Mouse (Mus musculus): ENCODE results near the gene Lurap1.
A peak's percentile ranks its signal among the peaks of the same experiment; 100 is the strongest.

Gene Lurap1

DNA sequence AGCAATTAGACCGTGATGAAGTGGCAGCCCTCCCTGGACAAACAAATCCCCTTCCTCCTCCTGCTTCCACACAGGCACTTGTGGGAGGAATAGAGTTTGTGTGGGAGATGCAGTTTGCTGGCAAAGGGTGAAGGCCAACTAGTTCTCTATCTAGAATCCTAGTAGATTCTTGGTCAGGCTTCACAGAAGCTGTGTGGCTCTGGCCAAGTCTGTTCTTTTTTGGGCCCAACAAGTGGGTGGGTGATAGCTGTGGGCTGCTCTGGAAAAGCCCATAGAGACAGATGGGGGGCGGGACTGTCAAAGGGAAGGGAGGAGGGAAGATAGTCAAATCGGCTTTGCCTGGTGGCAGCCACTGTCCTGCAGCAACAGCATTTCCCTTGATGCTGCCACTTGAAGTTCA lies 9.6 kb upstream of the Lurap1 start:
- DNase-seq = no peak

DNA sequence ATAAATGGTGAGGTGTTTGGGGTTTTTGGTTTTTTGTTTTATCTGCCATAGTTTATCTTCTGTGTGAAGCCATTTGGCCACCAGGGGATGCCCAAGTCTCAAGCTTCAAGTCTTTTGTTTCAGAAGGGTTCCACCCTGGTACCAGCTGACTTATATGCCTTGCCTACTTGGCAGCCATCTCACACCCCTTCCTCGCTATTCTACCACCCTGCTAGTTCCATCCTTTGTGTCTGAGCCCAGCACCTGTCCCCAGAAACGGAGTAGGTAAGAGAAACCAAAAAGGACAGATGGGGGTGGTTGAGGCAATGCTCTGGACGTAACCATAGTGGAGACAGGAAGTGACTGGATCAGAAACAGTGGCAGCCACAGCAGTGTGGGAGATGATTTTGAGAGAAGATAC lies 8.8 kb upstream of the Lurap1 start:
- peak; percentile 68 to 79 for DNase-seq

DNA sequence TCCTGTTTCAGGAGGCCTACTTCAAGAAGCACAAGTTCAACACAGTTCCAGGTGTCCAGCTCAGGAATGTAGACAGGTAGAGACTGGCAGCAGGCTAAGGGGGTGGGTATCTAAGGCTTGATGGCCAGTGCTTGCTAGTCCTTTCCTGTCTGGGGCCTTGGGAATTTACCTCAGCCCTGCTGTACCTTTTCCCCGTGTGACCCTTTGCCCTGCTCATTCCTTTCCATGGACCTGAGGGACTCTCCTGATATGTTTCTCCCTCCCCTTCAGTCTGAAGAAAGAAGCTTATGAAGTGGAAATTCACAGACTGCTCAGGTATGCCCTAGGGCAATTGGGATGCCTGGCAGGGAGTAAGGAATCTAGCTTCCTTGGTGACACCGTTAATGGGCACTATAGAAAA lies 6.7 kb upstream of the Lurap1 start:
- no peak for DNase-seq

DNA sequence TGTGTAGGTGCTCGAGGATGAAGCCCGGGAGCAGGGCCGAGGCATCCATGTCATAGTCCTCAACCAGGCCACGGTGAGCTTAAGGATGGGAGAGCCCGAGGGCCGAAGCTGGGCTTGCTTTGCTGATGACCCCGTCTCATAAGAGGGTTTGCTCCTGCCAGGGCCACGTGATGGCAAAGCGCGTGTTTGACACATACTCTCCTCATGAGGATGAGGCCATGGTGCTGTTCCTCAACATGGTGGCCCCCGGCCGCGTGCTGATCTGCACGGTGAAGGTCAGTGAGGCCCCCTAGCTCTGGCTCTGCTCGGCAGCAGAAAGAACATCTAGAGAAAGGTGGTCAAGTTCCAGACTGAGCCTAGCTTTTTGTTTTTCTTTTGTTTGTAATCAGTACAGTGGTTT lies 1.6 kb upstream of the Lurap1 start:
- DNase-seq = no peak

DNA sequence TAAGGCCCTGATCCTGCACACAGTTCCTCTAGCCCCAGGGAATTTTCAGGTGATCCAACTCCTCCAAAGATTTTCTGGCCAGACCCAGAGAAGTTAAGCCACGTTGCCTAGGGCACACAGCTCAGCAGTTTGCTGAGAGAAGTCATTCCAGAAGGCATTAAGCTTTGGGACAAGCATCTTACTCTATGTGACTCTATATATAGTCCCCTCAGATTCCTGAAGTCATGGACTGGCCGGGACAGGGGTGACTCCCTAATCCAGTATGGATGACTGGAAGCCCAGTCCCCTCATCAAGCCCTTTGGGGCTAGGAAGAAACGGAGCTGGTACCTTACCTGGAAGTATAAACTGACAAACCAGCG lies 296 bp downstream of the Lurap1 start:
- DNase-seq = no peak

DNA sequence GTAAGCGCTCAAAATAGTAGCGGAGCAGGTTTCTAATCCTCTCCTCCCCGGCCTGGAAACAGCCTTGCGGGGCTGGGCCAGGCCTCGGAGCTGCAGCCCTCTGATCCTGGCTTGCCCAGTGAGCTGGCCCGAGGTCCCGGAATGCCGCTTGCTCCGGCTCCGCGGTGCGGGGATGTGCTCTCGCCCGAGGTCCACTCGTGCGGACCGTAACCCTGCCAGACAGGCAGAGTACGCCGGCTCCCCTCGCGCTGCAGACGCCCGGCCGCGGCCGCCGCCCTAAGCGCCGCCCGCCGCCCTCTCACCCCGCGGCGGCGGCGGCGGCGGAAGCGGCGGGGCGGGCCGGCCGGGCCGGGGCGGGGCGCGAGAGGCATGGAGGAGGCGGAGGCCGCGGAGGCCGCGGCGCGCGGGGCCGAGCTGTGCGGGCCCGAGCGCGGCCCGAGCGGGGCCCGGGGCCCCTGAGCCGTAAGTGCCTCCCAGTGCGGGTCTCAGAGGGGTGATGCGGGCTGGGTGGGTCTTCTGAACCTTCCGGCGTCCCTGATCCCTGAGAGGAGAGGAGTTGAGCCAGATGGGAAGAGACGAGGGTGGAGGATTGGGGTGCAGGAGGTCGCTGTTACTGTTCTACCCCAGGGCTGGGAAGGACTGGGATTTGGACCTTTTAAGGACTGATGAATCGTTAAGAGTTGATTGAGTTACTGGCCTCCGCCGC lies 829 bp downstream of the Lurap1 start:
- DNase-seq = peak; percentile 75 to 82

DNA sequence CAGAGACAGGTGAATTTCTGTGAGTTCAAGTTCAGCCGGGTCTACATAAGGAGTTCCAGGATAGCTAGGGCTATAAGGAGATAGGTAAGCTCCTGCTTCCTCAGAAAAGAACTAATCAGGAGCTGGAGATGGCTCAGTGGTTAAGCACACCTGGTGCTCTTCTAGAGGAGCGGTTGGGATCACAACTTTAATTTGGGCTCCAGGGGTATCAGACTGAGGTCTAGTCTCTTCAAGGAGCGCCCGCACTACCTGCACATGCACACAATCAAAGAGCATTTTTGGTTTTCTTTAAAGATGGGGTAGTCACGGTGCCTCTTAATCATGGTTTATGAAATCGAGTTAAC lies 1.4 kb downstream of the Lurap1 start:
- DNase-seq = no peak

DNA sequence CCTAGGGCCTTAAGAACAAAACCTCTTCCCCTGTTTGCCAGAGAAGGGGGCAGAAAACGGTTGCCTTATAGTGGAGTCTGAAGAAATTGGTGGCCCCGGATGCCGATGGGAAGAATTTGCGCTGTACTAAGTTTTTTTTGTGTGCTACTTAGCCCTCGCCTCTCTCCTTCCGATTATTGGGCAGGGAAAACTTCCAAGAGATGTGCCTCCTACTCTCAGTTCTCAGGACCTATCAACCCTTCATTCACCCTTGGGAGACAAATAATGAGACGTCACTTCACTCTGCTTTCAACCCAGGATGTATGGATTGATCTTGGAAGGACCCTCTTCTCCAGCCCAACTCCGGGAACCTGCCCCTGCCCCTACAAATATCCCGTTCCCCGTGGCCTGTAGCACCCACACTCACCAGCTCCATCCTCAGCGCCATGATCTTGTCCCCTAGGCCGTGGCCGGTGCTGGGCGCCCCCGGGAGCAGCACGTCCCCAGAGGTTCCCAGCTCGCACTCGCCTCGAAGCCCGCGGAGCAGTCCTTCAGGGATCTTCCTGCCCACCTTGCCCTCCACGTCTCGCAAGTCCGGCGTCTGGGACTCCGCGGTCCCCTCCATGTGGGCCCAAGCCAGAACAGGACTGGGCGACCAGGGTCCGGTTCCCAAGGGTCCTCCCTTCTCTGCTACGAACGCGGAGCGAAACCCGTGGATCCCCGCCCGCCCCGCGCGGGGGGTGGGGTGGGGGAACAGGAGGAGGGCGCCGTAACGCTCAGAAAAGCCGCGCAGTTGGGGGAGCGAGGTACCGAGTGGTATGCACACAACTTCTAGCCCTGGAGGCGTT lies 7.0 kb downstream of the Lurap1 start:
- peak; percentile 85 to 90 for DNase-seq

DNA sequence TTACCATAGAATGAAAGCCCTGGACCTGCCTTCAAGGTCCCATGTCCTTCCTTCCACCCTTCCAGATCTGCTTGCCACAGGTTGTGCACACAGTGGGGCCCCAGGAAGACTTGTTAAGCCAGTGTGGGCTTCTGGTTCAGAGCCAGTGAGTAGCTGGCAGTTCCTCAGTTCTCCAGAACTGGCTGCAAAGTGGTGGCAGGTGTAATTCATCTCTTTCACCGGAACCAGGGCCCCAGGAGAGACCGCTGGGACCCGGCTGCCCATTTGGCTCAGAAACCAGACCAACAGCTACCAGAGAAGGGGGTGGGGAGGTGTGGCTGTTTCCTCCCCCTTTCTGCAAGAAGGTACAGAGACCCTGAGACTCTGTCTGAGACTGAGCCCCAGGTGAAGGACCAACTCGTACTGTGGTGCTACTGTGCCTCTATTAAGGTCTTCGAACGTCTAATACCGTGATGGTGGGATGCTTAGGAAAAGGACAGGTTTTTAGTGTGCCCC lies 7.8 kb downstream of the Lurap1 start:
- DNase-seq = peak; percentile 96 to 97

DNA sequence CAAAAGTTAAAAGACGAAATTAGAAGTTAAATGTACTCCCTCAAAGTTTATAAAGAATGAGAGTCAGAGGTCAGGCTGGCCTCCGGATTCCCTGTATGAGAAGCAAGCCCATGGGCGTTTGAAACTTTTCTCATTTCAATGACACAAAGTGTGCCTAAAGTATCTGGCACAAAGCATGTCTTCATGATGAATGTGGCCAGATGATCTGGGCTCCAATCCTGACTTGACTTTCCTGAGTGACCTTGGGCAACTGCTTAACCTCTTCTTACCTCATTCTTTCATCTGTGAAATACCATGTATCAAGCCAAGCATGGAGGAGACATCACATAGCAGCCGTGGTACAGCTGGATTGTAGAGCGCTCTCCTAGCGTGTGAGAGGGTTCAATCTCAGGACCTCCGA lies 8.9 kb downstream of the Lurap1 start:
- no peak for DNase-seq

DNA sequence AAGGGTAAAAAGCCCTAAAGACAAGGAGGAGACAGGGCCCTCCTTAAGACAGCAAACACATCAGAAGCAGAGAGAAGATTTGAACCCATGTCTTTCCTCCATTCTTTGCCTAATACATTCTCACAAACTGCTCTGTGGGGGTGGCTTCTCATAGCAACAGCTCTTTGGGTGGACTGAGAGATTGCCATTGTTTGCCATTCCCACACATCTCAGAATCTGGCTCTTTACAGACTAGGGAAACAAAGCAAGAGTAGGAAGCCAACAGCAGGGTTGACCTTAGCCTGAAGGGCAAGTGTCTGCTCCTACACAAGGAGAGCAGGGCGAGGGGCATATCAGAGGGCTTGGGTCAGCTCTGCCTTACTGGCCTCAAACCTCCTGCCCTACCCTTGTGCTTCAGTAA lies 9.4 kb downstream of the Lurap1 start:
- DNase-seq = no peak

DNA sequence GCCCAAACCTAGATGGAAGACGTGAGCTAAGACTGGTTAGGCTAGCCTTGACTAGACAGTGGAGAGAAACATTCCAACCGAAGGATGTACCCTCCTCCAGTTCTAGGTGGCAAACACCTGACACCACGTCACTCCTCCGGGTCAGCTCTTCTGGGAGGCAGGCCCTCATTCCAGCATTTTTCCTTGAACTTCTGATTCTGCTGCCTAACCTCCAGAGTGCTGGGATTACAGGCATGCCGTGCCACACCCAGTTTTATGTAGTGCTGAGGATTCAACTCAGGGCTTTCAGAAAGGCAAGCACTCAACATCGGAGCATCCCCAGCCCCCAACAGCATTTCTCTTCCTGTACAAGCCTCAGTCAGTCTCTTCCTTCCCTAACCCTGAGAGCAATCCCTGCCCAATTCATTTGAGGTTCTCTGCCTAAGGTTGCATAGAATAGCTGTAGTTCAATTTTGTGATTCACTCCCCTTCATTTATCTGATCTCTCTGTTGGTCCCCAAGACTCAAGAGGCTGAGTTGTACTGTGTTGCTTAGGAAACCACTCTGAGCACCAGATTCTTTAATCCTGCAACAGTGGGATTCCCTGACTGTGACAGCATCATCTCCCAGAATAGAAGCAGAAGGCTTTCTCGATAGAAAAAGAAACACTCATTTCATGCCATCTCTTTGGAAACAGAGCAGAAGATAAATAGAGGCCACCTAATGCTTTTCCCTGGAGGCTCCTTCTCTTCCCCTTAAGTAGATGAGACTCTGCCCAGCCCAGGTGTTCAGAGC lies 10.2 kb downstream of the Lurap1 start:
- DNase-seq = no peak

DNA sequence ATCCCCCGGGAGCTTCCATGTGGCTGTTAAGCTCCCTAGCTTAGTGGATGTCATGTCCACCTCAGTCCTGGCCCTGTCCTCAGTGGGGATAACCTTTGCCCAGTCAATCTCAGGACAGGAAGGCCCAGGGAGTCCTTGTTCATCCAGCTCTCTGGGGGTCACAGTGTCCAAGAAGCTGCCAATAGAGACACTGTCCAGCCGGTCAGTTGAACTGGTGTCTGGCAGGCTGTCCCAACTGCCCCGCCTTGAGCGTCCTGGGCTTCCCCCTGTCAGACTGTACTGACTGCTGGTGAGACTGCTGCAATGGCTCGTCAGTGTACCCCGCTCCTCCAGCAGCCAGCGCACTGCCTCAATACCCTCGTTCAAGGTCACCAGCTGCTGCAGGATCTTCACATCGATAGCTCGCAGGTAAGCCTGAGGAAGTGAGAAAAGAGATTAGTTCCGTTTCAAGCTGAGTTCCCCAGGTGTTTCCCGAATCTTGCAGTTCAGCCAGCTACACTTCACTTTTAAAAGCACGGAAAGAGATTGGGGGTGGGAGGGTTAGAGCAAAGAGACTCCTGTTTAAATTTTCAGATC lies 13.6 kb downstream of the Lurap1 start:
- DNase-seq = peak in 1 of 2 experiments; percentile 12

DNA sequence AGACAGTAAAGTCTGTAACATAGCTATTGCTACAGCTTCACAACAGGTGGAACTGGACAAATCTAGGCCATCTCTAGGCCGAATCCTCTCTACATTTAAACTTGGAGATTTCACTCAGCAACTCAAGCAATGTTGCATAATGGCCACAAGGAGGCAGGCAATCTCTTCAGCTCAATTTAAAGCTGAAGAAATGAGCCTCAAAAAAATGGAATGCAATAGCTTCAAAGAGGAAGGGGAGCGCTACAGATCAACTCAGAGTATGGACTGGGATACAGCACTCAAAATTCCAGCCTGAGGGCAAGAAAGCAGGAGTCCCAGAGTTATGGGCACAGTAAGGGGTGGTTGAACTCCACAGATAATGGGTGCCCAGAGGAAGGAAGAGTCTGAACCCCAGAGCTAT lies 16.1 kb downstream of the Lurap1 start:
- peak in 1 of 2 experiments; percentile 43 for DNase-seq

DNA sequence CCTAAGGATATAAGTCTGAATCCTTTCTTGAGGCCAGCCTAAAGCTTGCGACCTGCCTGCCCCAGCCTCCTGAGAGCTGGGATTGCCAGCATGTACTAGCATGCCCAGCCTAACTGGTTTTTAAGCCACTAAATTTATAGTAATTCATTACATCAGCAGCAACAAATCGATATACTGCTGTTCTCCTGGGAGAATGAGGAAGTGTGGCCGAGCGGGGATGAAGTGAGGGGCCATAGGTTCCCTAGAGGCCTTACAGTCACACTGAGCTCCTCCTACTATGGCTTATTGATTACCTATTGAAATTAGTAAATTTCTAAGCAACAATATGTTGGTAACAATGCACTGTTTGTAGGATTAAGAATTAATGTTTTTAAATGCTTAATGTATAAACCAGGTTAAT lies 18.0 kb downstream of the Lurap1 start:
- peak in 1 of 2 experiments; percentile 13 for DNase-seq

DNA sequence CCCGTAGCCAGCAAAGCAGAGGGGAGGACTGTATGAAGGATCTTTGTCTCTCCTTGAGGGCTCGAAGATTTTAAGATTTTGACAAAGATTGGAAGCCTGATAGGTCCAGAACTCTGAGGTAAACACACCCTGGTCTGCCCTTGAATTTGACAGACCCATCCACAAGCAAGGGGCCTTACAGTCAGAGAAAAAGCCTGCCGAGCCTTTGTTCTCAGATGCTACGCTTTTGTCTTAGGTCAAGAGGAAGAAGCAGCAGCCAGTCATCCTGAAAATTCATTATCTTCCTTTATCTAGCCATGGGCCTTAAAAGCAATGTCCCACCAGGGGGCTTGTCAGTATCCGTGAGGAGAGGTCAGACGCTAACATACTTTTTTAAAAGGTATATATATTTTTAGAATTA lies 23.2 kb downstream of the Lurap1 start:
- DNase-seq = peak in 1 of 2 experiments; percentile 3

DNA sequence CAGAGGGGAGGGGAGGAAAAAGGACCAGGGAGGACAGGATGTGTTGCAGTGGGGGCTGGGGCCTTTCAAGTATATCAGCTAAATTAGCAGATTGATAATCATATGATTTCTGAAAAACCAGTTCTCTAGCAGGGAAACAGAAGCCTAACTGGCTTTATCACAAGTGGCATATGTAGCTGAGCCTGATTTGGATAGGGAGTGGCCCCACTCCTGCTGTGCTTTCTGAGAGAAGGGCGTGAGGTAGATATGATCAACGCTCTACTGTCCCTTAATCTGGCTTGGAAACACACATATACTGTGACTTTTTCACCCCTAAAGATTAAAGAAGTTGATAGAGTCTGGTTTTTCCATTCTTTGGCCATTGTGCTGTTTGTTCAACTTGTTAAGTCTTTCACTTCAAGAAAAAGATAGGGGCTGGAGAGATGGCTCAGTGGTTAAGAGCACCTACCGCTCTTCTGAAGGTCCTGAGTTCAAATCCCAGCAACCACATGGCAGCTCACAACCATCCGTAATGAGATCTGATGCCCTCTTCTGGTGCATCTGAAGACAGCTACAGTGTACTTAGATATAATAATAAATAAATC lies 25.2 kb downstream of the Lurap1 start:
- no peak for DNase-seq

DNA sequence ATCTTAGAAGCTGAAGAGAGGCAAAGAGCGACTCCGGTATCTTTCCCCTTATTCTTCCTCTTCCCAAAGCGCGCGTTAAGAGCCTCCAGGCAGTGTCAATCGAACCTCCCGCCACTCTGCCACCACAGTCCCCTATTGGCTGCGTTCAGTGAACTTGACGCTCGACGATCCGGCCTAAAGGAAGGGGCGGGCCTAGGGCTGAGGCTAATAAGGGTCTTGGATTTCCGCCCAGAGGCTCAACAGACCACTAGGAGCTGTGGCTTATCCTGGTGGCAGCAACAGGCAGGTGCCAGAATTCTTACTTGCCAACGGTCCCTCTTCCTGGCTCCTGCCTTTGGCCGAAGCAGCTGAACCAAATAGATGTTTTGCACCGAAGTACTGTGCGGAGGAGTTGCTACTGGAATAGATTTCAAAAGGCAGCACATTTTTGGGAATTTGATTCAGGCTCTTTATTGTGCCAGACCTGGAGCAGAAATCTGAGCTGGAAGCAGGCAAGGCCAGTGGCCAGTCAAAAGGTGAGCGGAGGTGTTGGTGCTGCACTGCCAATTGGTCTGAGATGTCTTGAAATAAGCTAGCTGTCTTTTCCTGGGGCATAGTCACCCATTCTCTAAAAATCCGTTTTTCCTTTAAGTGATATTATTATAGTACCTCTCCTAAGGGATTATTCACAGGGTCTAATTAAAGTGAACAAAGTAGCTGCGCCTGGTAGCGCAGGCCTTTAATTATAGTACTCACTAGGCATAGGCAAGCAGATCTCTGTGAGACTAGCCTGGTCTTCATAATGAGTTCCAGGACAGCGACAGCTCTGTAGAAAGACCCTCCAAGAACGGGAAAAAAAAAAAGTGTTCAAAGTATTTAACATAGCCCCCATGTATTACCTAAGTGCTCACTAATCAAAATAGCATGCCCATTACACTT lies 27.3 kb downstream of the Lurap1 start, which contains the start of the genes Rad54l and Pomgnt1:
Rad54l (minus strand) TSS at position 89 of the 918 bp plus-strand sequence.
Pomgnt1 (plus strand) TSS at position 239 of the 918 bp plus-strand sequence.
- DNase-seq = peak; percentile 87 to 89

DNA sequence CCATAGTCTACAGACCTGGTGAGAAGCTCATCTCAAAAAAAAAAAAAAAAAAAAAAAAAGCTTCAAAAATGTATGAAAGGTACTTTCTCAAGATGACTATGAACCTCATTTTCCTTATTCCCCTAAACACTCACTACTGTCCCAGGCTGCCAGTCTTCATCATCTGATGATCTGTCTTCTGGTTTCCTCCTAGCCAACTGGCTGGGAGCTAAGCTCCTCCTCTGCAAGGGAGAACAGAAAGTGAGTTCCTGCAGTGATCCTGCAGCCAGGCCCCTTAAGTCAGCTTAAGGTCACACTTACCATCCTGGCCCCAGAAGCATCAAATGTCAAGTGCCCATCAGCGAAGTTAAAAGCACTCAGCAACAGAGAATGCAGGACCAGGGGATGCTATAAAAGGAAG lies 28.4 kb downstream of the Lurap1 start:
- no peak for DNase-seq

DNA sequence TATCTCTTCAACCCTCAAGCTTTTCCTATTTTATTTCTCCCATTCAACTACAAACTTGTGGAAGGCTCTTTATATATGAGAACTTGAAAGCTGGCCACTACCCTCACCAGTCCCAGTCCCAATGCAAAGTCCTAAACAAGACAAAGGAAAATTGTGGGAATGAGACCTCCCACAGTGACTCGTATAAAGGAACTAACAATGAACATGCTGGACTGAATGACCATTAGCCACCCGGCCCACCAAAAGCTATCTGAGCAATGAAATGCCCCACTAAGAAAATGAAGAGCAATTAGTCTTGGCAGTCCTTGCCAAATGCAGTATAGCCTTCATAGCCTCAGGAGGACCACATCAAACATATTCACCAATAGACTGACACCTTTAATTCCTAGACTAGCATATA lies 39.7 kb downstream of the Lurap1 start:
- DNase-seq = no peak

DNA sequence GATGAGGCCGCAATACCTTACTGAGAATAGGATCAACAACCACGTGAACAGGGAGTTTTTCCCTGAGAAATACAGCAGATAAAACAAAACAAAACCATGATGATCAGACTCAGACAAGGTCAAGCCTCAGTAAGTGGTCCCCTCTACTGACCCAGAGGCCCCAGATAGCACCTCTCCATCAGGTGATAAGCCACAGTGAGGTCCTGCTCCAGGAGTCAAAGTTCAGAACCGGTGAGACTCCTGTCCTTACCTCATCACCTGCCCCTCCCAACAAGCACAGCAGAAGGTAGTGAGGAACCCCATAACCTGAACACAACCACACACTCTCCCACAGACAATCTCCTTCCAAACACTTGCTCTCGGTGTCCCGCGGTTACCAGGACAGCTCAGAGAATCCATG lies 40.4 kb downstream of the Lurap1 start:
- DNase-seq = no peak
